Mouse (Mus musculus): ENCODE measurements around the gene Pitx3.
"Not testable (repeated sequence)": the region's sequence is repeated elsewhere in the genome, so short reads cannot be mapped to it uniquely, and the experiment has no call there.

Gene Pitx3

GRCm38 (mm10) chr19:46131694-46132525 is 16.2 kb downstream of the Pitx3 start, which contains the start of gene Elovl3:
Gene Elovl3 (plus strand): TSS chr19:46131897.
- DNase-seq (ENCODE audit: low spot score): peak; percentile 55

GRCm38 (mm10) chr19:46131283-46131682 is 16.8 kb downstream of the Pitx3 start:
- DNase-seq (ENCODE audit: low spot score): no peak

- DNase-seq (ENCODE audit: low spot score): not testable (repeated sequence)
Measured at GRCm38 (mm10) chr19:46129737-46130136, 18.4 kb downstream of the Pitx3 start.

GRCm38 (mm10) chr19:46126301-46126700 is 21.8 kb downstream of the Pitx3 start:
- no peak for DNase-seq (ENCODE audit: low spot score)

GRCm38 (mm10) chr19:46124651-46125050 is 23.5 kb downstream of the Pitx3 start:
- no peak for DNase-seq (ENCODE audit: low spot score)

GRCm38 (mm10) chr19:46123876-46124275 is 24.2 kb downstream of the Pitx3 start:
- DNase-seq (ENCODE audit: low spot score): no peak

- no peak for DNase-seq (ENCODE audit: low spot score)
Measured at GRCm38 (mm10) chr19:46120872-46121271, 27.3 kb downstream of the Pitx3 start.

GRCm38 (mm10) chr19:46119458-46119857 is 28.7 kb downstream of the Pitx3 start:
- no peak for DNase-seq (ENCODE audit: low spot score)

- no peak for DNase-seq (ENCODE audit: low spot score)
Measured at GRCm38 (mm10) chr19:46114617-46115016, 33.5 kb downstream of the Pitx3 start.

- DNase-seq (ENCODE audit: low spot score): no peak
Measured at GRCm38 (mm10) chr19:46110781-46111180, 37.3 kb downstream of the Pitx3 start.

- DNase-seq (ENCODE audit: low spot score): no peak
Measured at GRCm38 (mm10) chr19:46110214-46110613, 37.9 kb downstream of the Pitx3 start.

- DNase-seq (ENCODE audit: low spot score): no peak
Measured at GRCm38 (mm10) chr19:46104187-46104557, 44.0 kb downstream of the Pitx3 start.

GRCm38 (mm10) chr19:46103437-46104186 is 44.5 kb downstream of the Pitx3 start:
- no peak for DNase-seq (ENCODE audit: low spot score)

GRCm38 (mm10) chr19:46099561-46099960 is 48.6 kb downstream of the Pitx3 start:
- no peak for DNase-seq (ENCODE audit: low spot score)

- DNase-seq (ENCODE audit: low spot score): no peak
Measured at GRCm38 (mm10) chr19:46096396-46096795, 51.7 kb downstream of the Pitx3 start.

- DNase-seq (ENCODE audit: low spot score): no peak
Measured at GRCm38 (mm10) chr19:46095291-46095690, 52.8 kb downstream of the Pitx3 start.

GRCm38 (mm10) chr19:46094144-46094543 is 54.0 kb downstream of the Pitx3 start:
- DNase-seq (ENCODE audit: low spot score): no peak

GRCm38 (mm10) chr19:46091641-46092040 is 56.5 kb downstream of the Pitx3 start:
- no peak for DNase-seq (ENCODE audit: low spot score)

GRCm38 (mm10) chr19:46087871-46088270 is 60.3 kb downstream of the Pitx3 start:
- DNase-seq (ENCODE audit: low spot score): no peak

GRCm38 (mm10) chr19:46086337-46086736 is 61.8 kb downstream of the Pitx3 start:
- peak; percentile 44 for DNase-seq (ENCODE audit: low spot score)

Data from urinary bladder, postnatal 14 days (tissue).